Mouse (Mus musculus) c-Kit-positive CD71-positive TER-119-positive erythroid progenitor cells, embryonic 14.5 days (primary cell): Measurements from ENCODE around the gene March9.
"Not testable (repeated sequence)": the region's sequence is repeated elsewhere in the genome, so short reads cannot be mapped to it uniquely, and the experiment has no call there.

Experiments used
- DNase-seq: peaks from one replicate; pipeline ENCODE4 v3.0.0-alpha.2; 2013; ENCODE audit warnings: low spot score

Gene March9

DNA sequence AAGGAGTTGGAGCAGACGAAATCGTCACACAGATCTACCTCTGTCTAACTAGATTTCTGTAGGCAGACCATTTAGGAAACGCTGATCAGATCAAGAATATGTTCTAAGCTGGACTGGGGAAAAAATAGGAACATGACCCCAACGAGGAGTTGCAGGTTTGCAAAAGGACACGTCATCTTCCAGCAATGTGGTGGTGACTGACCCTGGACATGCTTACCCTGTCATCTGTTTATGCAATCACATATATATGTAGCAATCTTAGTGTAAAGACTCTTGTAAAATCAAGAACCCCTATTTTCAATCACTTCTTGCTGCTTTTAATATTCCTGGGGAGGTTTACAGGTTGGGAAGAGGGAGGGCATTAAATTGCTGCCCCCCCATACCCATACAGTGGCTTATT, 2.5 kb upstream of the March9 start:
- no peak for DNase-seq

DNA sequence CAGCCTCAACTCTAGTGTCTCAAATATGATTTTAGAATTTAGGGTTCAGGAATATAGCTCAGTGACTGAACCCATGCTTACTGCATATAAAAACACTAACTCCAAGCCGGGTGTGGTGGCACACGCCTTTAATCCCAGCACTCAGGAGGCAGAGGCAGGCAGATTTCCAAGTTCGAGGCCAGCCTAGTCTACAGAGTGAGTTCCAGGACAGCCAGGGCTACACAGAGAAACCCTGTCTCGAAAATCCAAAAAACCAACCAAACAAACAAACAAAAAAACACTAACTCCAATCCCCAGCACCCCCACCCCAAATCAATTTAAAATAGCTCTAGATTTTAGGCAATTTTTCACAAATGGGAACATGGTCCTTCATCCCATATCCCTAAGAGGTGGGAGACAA, 2.1 kb upstream of the March9 start:
- DNase-seq, result not testable (repeated sequence)

DNA sequence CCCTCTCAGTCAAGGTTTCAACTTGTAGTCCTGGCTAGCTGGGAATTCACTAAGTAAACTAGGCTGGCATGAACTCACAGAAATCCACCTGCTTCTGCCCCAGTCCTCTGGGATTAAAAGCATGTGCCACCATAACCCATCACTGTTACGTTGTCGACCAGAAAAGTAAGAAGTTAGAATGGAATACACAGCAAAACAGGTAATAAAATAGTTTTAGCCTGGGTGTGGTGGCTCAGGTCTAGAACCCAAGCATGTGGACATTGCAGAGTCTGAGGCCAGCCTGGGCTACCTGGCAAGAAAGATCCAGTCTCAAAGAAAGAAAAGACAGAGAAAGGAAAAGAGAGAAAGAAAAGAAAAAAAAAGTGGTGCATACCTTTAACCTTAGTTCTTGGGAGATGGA, 1.5 kb upstream of the March9 start:
- no peak for DNase-seq

DNA sequence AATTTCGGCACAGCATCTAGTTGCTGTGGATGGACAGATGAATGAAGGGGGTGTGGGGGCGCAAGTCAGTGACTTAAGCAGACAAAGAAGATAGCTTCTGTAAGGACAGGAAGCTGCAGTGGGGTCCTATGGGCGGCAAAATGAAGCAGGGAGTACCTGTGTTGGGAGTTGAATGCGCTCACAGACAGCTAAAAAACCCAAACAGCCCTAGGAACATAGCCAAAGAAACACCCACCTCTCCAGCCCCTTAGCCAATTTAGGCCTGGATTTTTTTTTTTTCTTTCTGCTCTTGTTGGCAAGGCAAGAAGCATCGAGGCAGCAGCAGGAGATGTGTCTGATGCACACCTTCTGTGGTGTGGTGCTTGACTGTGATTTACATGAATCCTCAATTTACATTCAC, 1.1 kb upstream of the March9 start:
- DNase-seq, result no peak

DNA sequence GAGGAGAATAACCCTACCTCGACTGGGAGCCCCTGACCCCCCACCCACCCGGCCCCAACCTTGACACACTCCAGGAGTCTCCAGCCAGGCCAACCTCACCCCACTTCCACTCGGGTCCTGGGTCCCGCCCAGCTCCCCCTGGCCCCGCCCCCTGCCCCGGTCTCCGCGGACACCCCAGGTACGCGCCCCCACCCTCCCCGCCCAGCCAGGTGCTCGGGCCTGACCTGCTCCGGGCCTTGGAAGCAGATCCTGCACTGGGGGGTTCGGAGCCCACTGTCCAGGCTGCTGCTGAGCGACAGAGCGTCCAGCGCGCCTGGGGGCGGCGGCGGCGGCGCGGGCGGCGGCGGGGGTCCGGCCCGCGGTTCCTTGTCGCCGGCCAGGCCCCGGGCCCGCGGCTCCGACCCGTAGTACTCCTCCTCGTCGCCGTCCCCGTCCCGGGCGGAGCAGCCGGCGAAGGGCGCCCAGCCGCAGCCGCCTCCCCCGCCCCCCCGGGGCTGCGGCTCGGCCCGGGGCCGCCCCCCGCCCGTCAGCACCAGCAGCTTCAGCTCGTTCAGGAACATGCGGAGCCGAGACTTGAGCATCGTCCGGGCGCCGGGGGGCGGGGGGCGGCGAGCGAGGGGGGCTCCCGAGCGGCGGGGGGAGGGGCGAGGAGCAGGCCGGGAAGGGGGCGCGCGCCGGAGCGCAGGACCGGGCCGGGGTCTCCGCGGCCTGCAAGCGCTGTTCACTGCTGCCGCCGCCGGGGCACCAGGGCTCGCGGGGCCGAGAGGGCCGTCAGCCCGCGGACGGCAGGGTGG, 613 bp downstream of the March9 start:
- DNase-seq, result no peak

DNA sequence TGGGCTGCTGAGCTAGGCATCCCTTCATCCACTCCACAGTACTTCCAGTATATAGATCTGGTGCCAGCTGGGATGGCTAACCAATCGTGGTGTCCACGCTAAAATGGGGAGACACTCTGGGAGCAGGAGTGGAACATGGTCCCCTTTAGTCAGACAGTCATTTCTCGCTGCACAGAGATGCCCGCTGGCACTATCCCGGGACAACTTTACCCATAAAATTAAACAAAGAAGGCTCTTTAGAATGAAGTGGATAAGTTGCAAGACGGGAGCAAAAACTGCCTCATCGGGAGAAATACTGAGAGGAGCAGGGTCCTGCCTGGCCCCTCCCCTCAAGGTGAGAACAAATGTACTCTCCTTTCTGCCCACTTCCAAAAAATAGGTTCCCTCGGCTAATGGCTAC, 1.3 kb downstream of the March9 start:
- DNase-seq, result no peak

DNA sequence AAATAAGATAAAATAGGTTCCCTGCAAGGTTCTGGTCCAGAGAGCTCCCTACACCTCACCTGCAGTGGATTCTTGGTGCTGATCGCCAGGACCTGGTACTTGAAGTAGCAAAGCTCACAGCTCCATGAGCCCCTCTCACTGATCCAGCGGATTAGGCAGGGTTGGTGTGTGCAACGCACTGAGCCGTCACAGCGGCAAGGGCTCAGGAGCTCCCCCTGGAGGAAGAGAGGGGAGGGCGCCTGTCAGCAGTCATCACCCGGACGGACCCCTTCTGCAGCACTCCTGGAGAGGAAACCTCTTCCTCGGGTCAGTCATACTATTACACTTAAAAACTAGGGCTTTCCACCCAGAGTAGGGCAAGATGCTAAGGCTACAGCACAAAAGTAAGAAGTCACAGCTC, 1.8 kb downstream of the March9 start:
- DNase-seq, result peak; percentile 60

DNA sequence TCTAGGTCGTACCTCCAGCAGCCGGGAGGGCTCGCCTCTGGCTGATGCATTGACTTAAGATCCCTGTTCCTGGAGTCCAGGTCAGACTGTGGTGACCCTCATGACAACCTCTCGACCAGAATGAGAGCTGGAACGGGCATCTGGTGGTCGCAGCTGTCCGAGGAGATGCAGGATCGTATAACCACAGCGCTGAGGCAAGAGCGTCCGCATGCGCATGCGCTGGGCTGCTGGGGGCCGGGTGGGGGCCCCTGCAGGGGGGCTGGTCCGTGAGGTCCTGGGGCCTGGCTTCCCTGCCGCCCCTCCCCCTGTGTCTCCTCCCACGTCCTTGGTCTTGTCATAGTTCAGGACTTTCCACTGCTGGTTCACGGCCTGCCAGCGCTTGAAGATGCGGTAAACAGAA, 3.5 kb downstream of the March9 start:
- no peak for DNase-seq

DNA sequence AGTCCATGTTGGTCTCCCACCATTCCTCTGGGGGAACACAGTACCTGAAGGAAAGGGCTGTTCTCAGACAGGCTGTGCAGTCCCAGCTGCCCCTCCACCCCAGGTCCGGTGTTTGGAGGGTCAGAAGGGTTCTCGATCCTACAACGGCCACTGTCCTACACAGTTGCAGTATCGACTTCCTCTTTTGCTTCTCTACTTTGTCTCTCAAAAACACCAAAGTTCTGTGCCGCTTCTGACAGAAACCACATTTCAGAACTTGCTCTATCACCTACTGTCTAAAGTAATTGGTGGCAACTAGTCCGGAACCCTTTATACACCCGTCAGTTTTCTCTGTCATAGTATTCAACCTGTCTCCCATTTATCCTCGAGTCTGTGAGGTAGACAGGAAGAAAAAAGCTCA, 4.6 kb downstream of the March9 start:
- no peak for DNase-seq

DNA sequence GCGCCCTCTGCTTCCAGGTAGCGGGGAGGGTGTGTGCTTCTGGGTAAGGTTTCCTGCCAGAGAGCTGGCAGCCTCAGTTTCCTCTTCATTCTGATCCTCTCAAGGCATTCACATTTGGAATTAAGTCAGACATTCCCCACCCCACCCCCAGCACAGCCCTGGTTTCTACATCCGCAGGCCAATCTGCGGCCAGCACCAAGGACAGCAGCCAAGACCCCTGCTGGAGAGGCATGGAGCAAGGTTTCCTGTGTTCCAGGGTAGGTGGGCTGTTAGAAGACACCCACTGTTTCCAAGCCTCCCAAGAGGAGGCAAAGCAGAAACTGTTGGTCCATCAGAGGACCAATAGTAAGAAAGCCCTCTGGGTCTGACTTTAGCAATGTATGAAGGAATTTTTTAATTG, 5.3 kb downstream of the March9 start:
- DNase-seq, result no peak

DNA sequence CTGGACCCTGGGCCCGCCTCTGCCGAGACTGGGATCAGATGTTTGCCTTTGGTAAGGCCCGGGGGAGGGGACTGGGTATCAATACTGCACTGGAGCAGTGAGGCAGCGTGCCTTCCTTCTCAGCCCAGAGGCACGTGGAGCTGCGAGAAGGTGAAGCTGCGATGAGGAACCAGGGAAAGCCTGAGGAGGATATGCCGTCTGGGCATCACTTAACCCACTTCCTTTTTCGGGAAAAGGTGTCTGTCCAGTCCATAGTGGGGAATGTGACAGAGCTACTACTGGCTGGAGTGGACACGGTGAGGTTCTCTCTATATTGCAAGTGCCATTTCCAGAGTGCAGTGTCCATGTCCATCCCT, 9.9 kb downstream of the March9 start:
- DNase-seq, result no peak

DNA sequence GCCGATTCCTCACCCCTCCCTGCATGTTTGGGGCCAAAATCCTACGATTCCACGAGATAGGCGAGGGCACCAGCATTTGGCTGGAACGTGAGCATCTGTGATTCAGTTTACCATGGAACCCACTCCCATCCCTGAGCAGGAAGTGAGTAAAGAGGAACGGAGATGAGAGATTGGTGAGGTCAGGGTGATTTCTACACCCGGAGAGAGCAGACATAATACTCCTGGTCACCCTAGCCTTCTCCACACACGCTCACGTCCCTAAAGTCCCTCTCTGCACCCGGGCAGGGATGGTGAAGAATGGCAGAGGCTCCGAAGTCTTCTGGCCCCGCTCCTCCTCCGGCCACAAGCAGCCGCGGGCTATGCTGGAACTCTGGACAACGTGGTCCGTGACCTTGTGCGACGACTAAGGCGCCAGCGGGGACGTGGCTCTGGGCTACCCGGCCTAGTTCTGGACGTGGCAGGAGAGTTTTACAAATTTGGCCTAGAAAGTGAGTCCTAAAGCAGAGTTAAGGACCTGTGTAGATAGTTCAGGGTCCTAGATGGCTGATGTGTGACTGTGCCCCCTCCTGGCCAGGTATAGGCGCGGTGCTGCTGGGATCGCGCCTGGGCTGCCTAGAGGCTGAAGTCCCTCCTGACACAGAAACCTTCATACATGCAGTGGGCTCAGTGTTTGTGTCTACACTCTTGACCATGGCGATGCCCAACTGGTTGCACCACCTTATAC, 10.4 kb downstream of the March9 start:
- DNase-seq, result no peak

DNA sequence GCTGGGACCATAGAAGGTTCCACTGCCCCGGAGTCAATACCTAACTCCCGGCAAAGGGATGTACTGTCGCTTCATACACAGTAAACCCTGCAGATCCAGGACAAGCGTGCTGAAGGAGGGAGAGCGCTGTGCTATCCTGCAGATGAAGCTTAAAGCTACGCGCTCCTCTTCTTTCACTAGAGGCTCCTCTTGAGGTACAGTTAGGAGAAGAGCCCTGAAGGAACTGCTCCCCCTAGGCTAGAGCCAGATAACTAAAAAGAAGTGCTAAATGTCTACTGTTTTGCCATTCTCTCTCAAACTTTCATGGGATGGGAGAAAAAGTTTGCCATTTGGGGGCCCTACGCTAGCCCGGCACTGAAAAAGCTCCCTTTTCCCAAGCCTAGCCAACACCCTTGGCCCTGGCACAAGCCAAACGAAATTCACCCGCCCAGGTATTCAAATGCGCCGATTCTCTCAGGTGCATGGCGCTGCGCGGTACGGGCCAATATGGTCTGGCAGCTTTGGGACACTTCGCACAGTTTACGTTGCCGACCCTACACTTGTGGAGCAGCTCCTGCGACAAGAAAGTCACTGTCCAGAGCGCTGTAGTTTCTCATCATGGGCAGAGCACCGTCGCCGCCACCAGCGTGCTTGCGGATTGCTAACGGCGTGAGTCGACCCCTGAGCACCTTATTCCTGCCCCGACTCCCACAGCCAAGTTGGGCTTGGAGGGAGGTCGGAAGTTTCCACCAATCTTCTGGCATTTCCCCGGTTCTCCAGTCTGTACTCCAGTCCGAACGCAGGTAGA, 11.2 kb downstream of the March9 start:
- no peak for DNase-seq

DNA sequence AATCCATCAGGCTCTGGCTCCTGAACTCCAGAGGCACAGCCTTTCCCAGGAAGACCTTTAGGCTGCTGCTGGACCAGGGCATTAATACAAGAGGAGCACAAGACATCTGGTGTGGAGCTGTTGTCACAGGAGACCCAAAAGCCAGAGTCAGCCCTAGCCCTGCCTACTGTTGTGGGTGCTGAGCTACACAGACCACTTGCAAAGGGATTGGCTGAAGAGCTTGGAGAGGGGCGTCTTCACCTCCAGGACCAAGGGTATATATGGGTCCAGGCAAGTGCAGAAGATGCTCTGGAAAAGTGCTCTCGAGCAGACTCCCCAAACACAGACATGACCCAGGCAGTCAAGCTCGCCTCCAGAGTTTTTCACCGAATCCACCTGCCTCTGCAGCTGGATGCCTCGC, 12.0 kb downstream of the March9 start, which contains the start of gene Cyp27b1:
Gene Cyp27b1, plus strand, starts transcription at position 297 of the 400 bp plus-strand sequence.
- no peak for DNase-seq

DNA sequence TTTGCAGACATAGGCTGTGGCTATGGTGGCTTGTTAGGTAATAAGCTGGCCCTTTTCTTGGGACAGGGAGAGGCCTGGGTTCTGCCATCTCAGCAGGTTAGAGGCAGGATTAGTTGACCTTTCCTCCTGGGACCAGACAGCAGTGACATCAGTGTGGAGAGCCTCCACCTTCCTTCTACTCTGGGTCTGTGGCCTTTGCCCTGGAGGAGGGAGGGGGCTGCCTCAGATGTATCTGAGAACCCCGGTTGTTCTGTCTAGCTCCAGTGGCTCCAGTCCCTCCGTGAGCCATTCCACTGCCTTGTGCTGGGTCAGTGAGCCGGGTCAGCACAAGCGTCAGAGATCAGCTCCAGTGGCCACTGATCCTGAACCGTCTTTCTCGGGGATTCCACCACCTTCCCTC, 16.8 kb downstream of the March9 start:
- DNase-seq, result no peak

DNA sequence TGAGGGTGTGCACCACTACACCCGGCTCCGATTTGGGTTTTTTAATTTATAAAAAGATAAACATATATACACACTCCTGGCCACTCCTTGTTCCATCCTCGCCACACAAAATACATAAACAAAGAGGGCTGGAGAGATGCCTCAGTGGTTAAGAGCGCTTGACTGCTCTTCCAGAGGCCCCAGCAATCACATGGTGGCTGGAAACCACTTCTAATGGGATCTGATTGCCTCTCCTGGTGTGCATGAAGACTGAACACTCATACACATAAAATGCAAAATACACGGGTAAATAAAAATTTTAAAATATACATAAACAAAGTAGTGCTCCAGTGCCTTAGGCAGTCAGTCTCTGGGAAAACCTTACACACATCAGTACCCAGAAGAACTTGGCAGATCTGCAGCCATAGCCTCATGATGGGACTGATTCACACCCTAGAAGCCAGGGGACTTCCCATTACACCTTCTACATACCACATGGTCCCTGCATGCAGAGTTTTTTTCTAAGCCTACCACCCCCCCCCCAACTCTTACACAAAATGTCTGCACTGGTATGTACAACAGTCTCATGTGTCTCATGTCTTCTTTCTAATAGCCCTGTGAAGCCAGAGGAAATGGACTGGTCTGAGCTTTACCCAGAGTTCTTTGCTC, 17.4 kb downstream of the March9 start:
- no peak for DNase-seq

DNA sequence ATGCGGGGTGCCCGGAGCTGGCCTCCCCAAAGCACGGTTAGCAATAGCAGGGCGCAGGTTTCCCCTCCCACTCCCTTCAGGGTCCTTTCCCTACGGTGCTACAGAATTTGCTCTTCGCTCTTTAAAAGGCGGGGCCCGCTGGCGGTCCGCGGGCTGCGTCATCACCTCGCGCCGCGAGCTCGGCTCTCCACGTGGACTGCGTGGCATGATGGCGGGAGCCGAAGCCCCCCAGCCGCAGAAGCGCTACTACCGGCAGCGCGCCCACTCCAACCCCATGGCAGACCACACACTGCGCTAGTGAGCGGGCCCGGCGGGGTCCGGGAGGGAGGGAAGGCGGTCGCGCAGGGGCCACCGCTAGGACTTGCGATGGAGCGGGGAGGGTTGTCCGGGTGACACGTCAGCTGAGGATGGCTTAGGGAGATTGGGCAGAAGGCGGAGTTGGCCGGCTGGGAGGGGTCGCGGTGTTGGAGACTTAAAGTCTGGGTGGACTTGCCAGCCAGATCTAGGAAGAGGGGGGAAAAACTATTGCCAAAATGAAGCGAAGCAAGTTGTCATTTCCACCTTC, 18.1 kb downstream of the March9 start:
- peak; percentile 77 for DNase-seq

DNA sequence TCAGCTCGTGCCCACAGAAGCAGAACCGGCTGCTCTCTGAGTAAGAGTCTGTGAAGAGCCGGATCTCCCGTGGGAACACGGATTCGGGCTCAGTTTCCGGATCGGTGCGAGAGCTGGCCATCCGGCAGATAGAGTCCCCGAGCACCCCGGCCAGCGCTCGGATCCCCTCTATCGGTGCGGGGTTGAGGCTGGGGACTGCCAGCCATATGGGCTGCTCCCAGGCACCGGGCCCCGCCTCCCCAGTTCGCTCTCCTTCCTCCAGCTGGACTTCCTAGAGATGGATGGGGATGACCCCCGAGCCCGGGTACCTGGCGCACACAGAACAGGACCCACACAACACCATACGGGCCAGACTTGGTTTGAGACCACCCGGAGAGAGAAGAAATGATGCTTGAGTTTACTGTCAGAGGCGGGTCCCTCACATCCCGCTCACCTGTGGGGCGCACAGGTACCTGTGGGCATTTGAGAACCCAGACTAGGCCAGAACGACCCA, 18.7 kb downstream of the March9 start, which contains the start of the genes Mettl1 and Eef1akmt3:
Gene Mettl1, plus strand, starts transcription at position 141 of the 493 bp plus-strand sequence.
Gene Eef1akmt3, minus strand, starts transcription at position 240 of the 493 bp plus-strand sequence.
- no peak for DNase-seq

DNA sequence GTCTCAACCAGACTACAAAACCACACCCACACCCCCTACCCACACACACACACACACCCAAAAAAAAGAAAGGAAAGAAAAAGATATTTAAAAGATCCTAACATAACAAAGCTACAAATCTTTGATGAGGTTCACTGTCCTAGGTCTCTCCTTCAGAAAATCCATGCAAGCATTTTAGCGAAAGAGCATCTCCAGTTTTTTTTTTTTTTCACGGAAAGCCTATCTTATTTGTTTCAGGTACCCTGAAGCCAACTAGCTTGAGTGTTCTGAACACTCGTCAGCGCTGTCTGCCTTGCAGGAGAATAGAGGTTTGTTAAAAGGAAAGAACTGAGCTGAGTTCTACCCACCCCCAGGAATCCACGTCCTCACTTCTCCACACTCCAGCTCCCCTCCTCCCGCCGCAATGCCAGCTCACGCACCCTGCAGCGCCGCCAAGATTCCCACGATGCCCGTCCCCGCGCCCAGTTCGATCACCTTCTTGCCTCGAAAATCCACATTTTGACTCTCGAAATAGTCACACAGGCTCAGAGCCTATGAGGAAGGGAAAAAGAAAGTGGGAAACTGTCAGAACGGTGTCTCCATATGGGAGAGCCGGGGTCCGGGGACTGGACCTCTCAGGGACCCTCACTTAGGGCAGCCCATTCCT, 19.3 kb downstream of the March9 start:
- DNase-seq, result no peak

DNA sequence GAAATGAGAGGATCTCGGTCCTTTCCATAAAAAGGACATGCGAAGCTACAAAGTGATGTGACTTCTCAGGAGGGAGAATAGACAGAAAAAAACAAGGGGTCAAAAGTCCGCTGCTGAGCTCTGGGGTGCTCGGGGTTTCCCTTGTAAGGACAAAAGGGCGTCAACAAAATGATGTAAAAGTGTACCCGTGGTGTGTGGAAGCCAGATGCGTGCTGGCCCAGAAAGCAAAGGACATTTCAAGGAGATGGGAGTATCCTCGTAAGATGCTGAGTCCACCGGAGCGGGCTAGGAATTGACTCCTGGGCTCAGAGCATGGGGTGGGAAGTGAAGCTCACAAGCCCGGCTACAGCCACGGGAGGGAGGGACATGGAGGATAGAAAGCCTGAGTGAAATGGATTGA, 22.3 kb downstream of the March9 start:
- no peak for DNase-seq

DNA sequence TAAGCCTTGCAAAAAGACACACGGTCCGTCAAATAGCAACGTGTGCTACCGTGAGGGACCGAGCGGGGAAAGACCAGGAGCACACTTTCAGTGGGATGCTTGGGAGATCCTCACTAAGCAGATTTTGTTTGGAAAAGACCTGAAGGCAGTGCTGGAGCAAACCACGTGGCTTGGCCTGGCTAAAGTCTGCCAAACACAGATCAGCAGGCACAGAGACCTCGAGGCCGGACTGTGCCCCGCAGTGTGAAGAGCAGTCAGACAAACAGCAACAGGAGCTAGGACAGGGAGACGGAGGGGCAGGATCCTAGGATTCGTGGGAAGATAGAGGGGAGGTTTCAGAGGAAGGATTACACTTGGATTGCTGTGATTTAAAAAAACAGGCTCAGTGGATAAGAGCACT, 23.7 kb downstream of the March9 start:
- DNase-seq, result no peak
